ENCODE assay signal across 14 mouse cellular contexts in the genomic region with DNA sequence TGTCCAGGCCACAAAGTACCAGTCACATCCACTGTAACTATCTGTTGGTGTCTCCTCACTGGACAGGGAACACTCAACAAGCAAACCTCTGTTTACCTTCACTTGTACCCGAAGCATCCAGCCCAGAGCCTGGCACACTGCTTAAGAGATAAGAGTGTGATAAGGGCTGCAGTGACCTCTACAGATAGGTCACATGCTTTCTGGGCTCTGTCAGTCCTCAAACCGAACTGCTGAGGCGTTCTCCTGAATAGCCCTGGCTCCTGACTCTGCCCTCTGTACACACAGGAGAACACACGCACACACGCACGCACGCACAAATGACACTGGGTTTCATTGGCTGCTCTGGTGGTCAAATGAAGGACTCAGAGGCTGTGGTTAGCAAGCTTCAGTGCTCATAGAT. TPM values are rescaled to one million over a fixed set of nuclear protein-coding genes. Genes with fewer than 3 reads are reported as not detected.
A peak's percentile ranks its signal among the peaks of the same experiment; 100 is the strongest.
DNase-seq lines count a peak whose midpoint lies in the region; ATAC-seq and TF ChIP-seq lines count a peak whose summit lies in the region.
"Had no signal": no experiment of that assay in that cellular context is flagged by ENCODE, and none has a peak within 500 bp of the region (broad histone marks: within the 10 kb centered on the region; RNA-seq: fewer than 3 reads in every experiment).

No protein-coding gene starts in this region.

- H3K4me3 ChIP-seq in heart, embryonic 14.5 days (ENCODE audit: control insufficient read depth in 1 of 2, insufficient read depth in 1 of 2, low read depth in 1 of 2, low read length in 2 of 2): no peak overlapping the region
- H3K4me3 ChIP-seq in bone marrow, adult 2 months (replicated peaks; ENCODE audit: control insufficient read depth, low read depth, low read length): no peak overlapping the region
- no peak overlapping the region for H3K4me3 ChIP-seq in intestine, embryonic 16.5 days (ENCODE audit: low read length)
- H3K4me3 ChIP-seq in forebrain, embryonic 11.5 days (ENCODE audit: low read depth, low read length): no peak overlapping the region

- peak overlapping the region; percentile 2 to 35; a peak in 2 of 4 replicates for H3K27ac ChIP-seq in heart, embryonic 14.5 days (replicated peaks in 1 of 2; ENCODE audit: control insufficient read depth in 1 of 2, insufficient read depth in 1 of 2, low read depth in 2 of 2, low read length in 2 of 2)
- H3K27ac ChIP-seq in bone marrow, adult 2 months (ENCODE audit: control insufficient read depth, insufficient read depth, low read depth, low read length, poor library complexity): peak overlapping the region; percentile 18; the same call in 1 of the 2 replicates
- H3K27ac ChIP-seq in intestine, embryonic 16.5 days (ENCODE audit: low read length): no peak overlapping the region
- no peak overlapping the region for H3K27ac ChIP-seq in forebrain, embryonic 11.5 days (ENCODE audit: low read depth, low read length)

- TF ChIP-seq POLR2A in bone marrow, adult 2 months (IDR thresholded peaks at IDR 0.05; ENCODE audit: borderline replicate concordance, control insufficient read depth, low read depth, low read length): no peak

- no peak for ATAC-seq in heart, embryonic 14.5 days (ENCODE audit: insufficient number of reproducible peaks, insufficient read depth, low FRiP score, low read depth)
- peak; percentile 56 for ATAC-seq in intestine, embryonic 16.5 days
- peak; percentile 29; the same call in 1 of the 2 replicates for ATAC-seq in megakaryocyte progenitor cell, adult 5-6 weeks (replicated peaks; ENCODE audit: poor library complexity)
- ATAC-seq in forebrain, embryonic 11.5 days (replicated peaks; ENCODE audit: low FRiP score): no peak
- ATAC-seq: hindbrain, embryonic 16.5 days had no signal

- no peak for TF ChIP-seq CTCF in bone marrow, adult 2 months (IDR thresholded peaks at IDR 0.05; ENCODE audit: control insufficient read depth, insufficient read depth, low read length)

- peaks cover 25 to 50% of the 10 kb centered on the region in 2 experiments for H3K4me1 ChIP-seq in heart, embryonic 14.5 days (ENCODE audit: control insufficient read depth in 2 of 2, insufficient read depth in 2 of 2, low read length in 2 of 2)
- H3K4me1 ChIP-seq in bone marrow, adult 2 months (ENCODE audit: control insufficient read depth, insufficient read depth, low read length): peaks cover 14% of the 10 kb centered on the region
- 0 out of 2 replicates have a peak, but pooled peaks cover 2% of the 10 kb centered on the region for H3K4me1 ChIP-seq in intestine, embryonic 16.5 days (ENCODE audit: control insufficient read depth, insufficient read depth, low read length)
- H3K4me1 ChIP-seq in forebrain, embryonic 11.5 days (replicated peaks; ENCODE audit: control insufficient read depth, insufficient read depth, low read length): peaks cover 5% of the 10 kb centered on the region; the same call in 1 of the 2 replicates

- no peak overlapping the region for H3K9ac ChIP-seq in heart, embryonic 14.5 days (ENCODE audit: low read length)
- no peak overlapping the region for H3K9ac ChIP-seq in intestine, embryonic 16.5 days (ENCODE audit: low read depth, low read length)
- H3K9ac ChIP-seq in forebrain, embryonic 11.5 days (ENCODE audit: low read length): no peak overlapping the region

- no peaks in the 10 kb centered on the region for H3K36me3 ChIP-seq in heart, embryonic 14.5 days (ENCODE audit: control insufficient read depth, insufficient read depth, low read length)
- H3K36me3 ChIP-seq in intestine, embryonic 16.5 days (ENCODE audit: control insufficient read depth, insufficient read depth, low read length): no peaks in the 10 kb centered on the region
- H3K36me3 ChIP-seq in forebrain, embryonic 11.5 days (ENCODE audit: control insufficient read depth, insufficient read depth, low read length): no peaks in the 10 kb centered on the region

- no peak for DNase-seq in heart, postnatal 14 days
- no peak for DNase-seq in adrenal gland, postnatal 10 days
- no peak for DNase-seq in right cerebral cortex, postnatal 10 days (ENCODE audit: low spot score in 2 of 2)
- no peak for DNase-seq in forebrain, embryonic 11.5 days (ENCODE audit: low spot score)
- DNase-seq: adrenal gland, adult 8-10 months; kidney, postnatal 10 days; right cerebral cortex, postnatal 25 days; thymus, postnatal 4 days had no signal

- peak overlapping the region; percentile 22; the same call in 1 of the 2 replicates for H3K4me2 ChIP-seq in heart, embryonic 14.5 days (ENCODE audit: low read length)
- H3K4me2 ChIP-seq in intestine, embryonic 16.5 days (ENCODE audit: low read depth, low read length): no peak overlapping the region
- H3K4me2 ChIP-seq in forebrain, embryonic 11.5 days (ENCODE audit: low read depth, low read length, severe bottlenecking): no peak overlapping the region

- H3K27me3 ChIP-seq in heart, embryonic 14.5 days (ENCODE audit: control insufficient read depth, insufficient read depth, low read length): no peaks in the 10 kb centered on the region
- no peaks in the 10 kb centered on the region for H3K27me3 ChIP-seq in intestine, embryonic 16.5 days (replicated peaks; ENCODE audit: control insufficient read depth, insufficient read depth, low read length)
- no peaks in the 10 kb centered on the region for H3K27me3 ChIP-seq in forebrain, embryonic 11.5 days (ENCODE audit: control insufficient read depth, insufficient read depth, low read length)
- H3K27me3 ChIP-seq: CH12.LX had no signal

- 21% methylated on average over 7 of the region's 7 CpGs for WGBS in heart, embryonic 14.5 days
- WGBS in bone marrow, adult 2 months: 53% methylated on average over 7 of the region's 7 CpGs
- 57% methylated on average over 7 of the region's 7 CpGs for WGBS in intestine, embryonic 16.5 days
- 81% methylated on average over 7 of the region's 7 CpGs for WGBS in forebrain, embryonic 11.5 days

- intact Hi-C loops in heart, postnatal 14 days (cut with DNase I): no loop called here

- H3K9me3 ChIP-seq in heart, embryonic 14.5 days (ENCODE audit: control insufficient read depth, low read length): no peaks in the 10 kb centered on the region
- no peaks in the 10 kb centered on the region for H3K9me3 ChIP-seq in intestine, embryonic 16.5 days (ENCODE audit: control insufficient read depth, low read length)
- no peaks in the 10 kb centered on the region for H3K9me3 ChIP-seq in forebrain, embryonic 11.5 days (ENCODE audit: control insufficient read depth, low read length)

RNA-seq across cellular contexts. Expression of a gene that starts 8.5 kb away (rescaled TPM):
- 6.3 and 6.6 TPM in 2 replicates for polyA plus RNA-seq in heart, embryonic 14.5 days (2014; fragmentation: Nextera tagmentation; extraction: Ambion mirVana)
- total RNA-seq in heart, postnatal 14 days (2021): 1 to 10 TPM; 5.0 to 8.2 TPM
- 19.7 and 24.2 TPM in 2 replicates for polyA plus RNA-seq in bone marrow, adult 2 months (2011; ENCODE audit: insufficient read depth, insufficient read length, low replicate concordance, missing spikeins)
- polyA plus RNA-seq in intestine, embryonic 16.5 days (2015; fragmentation: Nextera tagmentation; extraction: Ambion mirVana): 4.3 and 5.2 TPM in 2 replicates
- 13.0 and 16.1 TPM in 2 replicates for total RNA-seq in megakaryocyte progenitor cell, adult 5-6 weeks (2015)
- 17.9 and 23.8 TPM in 2 replicates for total RNA-seq in megakaryocyte progenitor cell, adult 5-6 weeks (2017)
- total RNA-seq in adrenal gland, postnatal 10 days (2021): 1 to 10 TPM; 8.0 to 8.9 TPM
- 8.8 and 8.9 TPM in 2 replicates for polyA plus RNA-seq in forebrain, embryonic 11.5 days (2014; fragmentation: Nextera tagmentation; extraction: Ambion mirVana)

RNA-seq across cellular contexts. Expression of a gene that starts 12.7 kb away (rescaled TPM):
- 40.2 and 46.1 TPM in 2 replicates for polyA plus RNA-seq in heart, embryonic 14.5 days (2014; fragmentation: Nextera tagmentation; extraction: Ambion mirVana)
- 10 to 100 TPM; 10.3 to 12.3 TPM for total RNA-seq in heart, postnatal 14 days (2021)
- polyA plus RNA-seq in bone marrow, adult 2 months (2011; ENCODE audit: insufficient read depth, insufficient read length, low replicate concordance, missing spikeins): 10.7 and 27.6 TPM in 2 replicates
- 33.3 and 37.6 TPM in 2 replicates for polyA plus RNA-seq in intestine, embryonic 16.5 days (2015; fragmentation: Nextera tagmentation; extraction: Ambion mirVana)
- total RNA-seq in megakaryocyte progenitor cell, adult 5-6 weeks (2015): 54.2 and 65.5 TPM in 2 replicates
- 70.2 and 70.8 TPM in 2 replicates for total RNA-seq in megakaryocyte progenitor cell, adult 5-6 weeks (2017)
- 10 to 100 TPM; 12.6 to 18.3 TPM for total RNA-seq in adrenal gland, postnatal 10 days (2021)
- 102 and 114 TPM in 2 replicates for polyA plus RNA-seq in forebrain, embryonic 11.5 days (2014; fragmentation: Nextera tagmentation; extraction: Ambion mirVana)

Comparison
In these comparisons a context has a peak if more than half of its experiments do, and no peak if none do; other contexts are left out.
1. ATAC-seq: peak in intestine, embryonic 16.5 days (single experiment) and megakaryocyte progenitor cell, adult 5-6 weeks (single experiment); none in heart, embryonic 14.5 days (single experiment) and forebrain, embryonic 11.5 days (single experiment).
2. H3K27ac ChIP-seq: peak in heart, embryonic 14.5 days (2 of 2) and bone marrow, adult 2 months (single experiment); none in intestine, embryonic 16.5 days (single experiment) and forebrain, embryonic 11.5 days (single experiment).